Mouse (Mus musculus) limb, embryonic 14.5 days (tissue): ENCODE data around the gene Abcc2. TPM values are rescaled to one million over a fixed set of nuclear protein-coding genes. Genes with fewer than 3 reads are reported as not detected.

ENCODE experiments used
- ATAC-seq: fragments of 200-750 bp; cut with Nextera tagmentation; 2 replicates; pipeline ENCODE4 v1.8.0; 2017; ENCODE audit warnings: low read depth, moderate number of reproducible peaks, moderate TSS enrichment; ENCODE audit not compliant: low FRiP score
- DNase-seq: peaks from one replicate; pipeline ENCODE4 v3.0.0-alpha.2; 2015; ENCODE audit warnings: low spot score
- H3K27ac ChIP-seq: fragments of 300-500 bp; sonication (generic); replicated peaks from 2 replicates; pipeline ENCODE4 v1.5.1; 2014; ENCODE audit warnings: low read depth, mild to moderate bottlenecking, low read length, moderate library complexity, mixed read lengths
- H3K27me3 ChIP-seq: fragments of 300-500 bp; sonication (generic); 2 replicates; pipeline ENCODE4 v1.6.1; 2014; ENCODE audit warnings: low read length, mixed read lengths; ENCODE audit not compliant: control insufficient read depth, insufficient read depth
- H3K36me3 ChIP-seq: fragments of 300-500 bp; sonication (generic); 2 replicates; pipeline ENCODE4 v1.6.1; 2014; ENCODE audit warnings: mild to moderate bottlenecking, low read length, moderate library complexity, mixed read lengths; ENCODE audit not compliant: control insufficient read depth, insufficient read depth
- H3K4me1 ChIP-seq: fragments of 300-500 bp; sonication (generic); 2 replicates; pipeline ENCODE4 v1.6.1; 2014; ENCODE audit warnings: antibody characterized with exemption, low read length, mixed read lengths; ENCODE audit not compliant: control insufficient read depth, insufficient read depth
- H3K4me2 ChIP-seq: fragments of 300-500 bp; sonication (generic); replicated peaks from 2 replicates; pipeline ENCODE4 v1.6.1; 2014; ENCODE audit warnings: low read depth, mild to moderate bottlenecking, low read length, moderate library complexity; ENCODE audit not compliant: severe bottlenecking
- H3K4me3 ChIP-seq: fragments of 300-500 bp; sonication (generic); replicated peaks from 2 replicates; pipeline ENCODE4 v1.5.1; 2014; ENCODE audit warnings: low read length
- H3K9ac ChIP-seq: fragments of 300-500 bp; sonication (generic); 2 replicates; pipeline ENCODE4 v1.6.1; 2014; ENCODE audit warnings: mild to moderate bottlenecking, low read depth, low read length, moderate library complexity; ENCODE audit not compliant: severe bottlenecking
- H3K9me3 ChIP-seq: fragments of 300-500 bp; sonication (generic); 2 replicates; pipeline ENCODE4 v1.6.1; 2016; ENCODE audit warnings: low read length; ENCODE audit not compliant: control insufficient read depth
- POLR2A ChIP-seq: fragments of 200-500 bp; IDR thresholded peaks from 2 replicates; pipeline ENCODE4 v1.8.0; 2012; ENCODE audit warnings: inconsistent platforms, mild to moderate bottlenecking, moderate library complexity, borderline replicate concordance; ENCODE audit not compliant: insufficient read depth, insufficient read length; ENCODE audit errors: extremely low read depth
- WGBS: fragments of 180-500 bp; shearing (Covaris S2); extraction: QIAGEN DNeasy Blood & Tissue Kit; methylation state at CpG from one replicate; pipeline ENCODE4 v1.1.7; 2014; 5-methylcytosine and 5-hydroxymethylcytosine counted together
- polyA plus RNA-seq, 2 experiments: library from polyadenylated mRNA; depleted of rRNA in 1 of 2; stranded (reverse) in 1 of 2; unstranded in 1 of 2; fragments of >200 nt; fragmentation: Nextera tagmentation in 1 of 2; extraction: Ambion mirVana in 1 of 2; gene quantifications; 2 replicates each; pipeline versions ENCODE4 v1.2.1 to v1.2.3; 2012 to 2014

Gene Abcc2
- polyA plus RNA-seq, 2 experiments, result 0.11 to 0.32 TPM

DNA sequence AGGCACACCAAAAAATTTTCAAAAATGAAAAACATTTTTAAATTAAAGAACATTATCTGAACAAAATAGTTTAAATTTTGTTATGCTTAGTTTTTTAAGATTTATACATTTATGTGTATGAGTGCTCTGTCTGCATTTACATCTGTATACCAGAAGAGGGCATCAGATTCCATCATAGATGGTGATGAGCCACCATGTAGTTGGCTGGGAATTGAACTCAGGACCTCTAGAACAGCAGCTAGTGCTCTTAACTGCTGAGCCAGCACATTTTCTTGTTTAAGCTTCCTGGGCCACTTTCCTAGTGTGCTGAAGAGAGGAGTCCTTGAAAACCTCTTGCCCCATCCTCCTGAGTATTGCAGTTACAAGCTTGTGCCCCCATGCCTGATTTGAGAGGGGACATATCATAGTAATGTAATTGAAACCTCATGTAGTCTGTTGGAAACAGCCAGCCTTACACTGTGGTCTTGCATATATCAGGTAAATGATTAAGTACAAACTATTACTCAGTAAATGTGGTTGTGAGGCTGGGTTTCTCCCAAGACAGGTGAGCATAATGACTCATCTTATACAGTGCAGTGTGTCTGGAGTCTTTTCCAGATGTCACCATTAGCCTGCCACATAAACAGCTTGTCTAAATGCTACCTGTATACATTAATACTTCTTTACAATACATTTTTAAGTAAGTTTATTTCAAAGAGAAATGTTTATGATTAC is 20.3 kb upstream of the Abcc2 start:
- Histone ChIP-seq H3K27ac (no peak overlapping the region), H3K4me2 (no peak overlapping the region), H3K4me1 (no peaks in the 10 kb centered on the region), H3K36me3 (no peaks in the 10 kb centered on the region; the same call in 1 of the 2 replicates), H3K9ac (no peak overlapping the region), H3K27me3 (no peaks in the 10 kb centered on the region), H3K4me3 (no peak overlapping the region), H3K9me3 (no peaks in the 10 kb centered on the region)
- no peak for TF ChIP-seq POLR2A
- DNase-seq, result no peak
- no peak for ATAC-seq

DNA sequence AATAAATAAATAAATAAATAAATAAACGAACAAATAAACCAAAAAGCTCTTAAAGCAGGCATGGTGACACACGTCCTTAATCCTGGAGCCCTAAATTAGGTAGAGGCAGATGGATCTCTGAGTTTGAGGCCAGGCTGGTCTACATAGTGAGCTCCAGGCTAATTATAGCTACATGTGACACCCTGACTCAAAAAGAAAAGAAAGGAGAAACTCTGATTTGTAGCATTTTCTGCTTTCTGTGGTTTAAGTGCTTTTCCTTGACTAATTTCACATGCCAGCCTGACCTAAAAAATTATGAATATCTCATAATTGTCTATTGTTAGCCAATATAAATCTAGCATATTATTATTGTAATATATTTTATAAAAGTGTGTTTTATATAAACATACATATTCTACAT is 19.6 kb upstream of the Abcc2 start:
- Histone ChIP-seq H3K4me3 (no peak overlapping the region), H3K36me3 (no peaks in the 10 kb centered on the region; the same call in 1 of the 2 replicates), H3K4me1 (no peaks in the 10 kb centered on the region), H3K9ac (no peak overlapping the region), H3K4me2 (no peak overlapping the region), H3K27ac (no peak overlapping the region), H3K27me3 (no peaks in the 10 kb centered on the region), H3K9me3 (no peaks in the 10 kb centered on the region)
- ATAC-seq, result no peak
- DNase-seq, result no peak
- TF ChIP-seq POLR2A, result no peak
- WGBS, result 67% methylated on average over 2 of the region's 2 CpGs

GRCm38 (mm10) chr19:43766451-43766850 is 15.5 kb upstream of the Abcc2 start:
- no peak for DNase-seq
- H3K9ac ChIP-seq, result no peak overlapping the region
- H3K4me1 ChIP-seq, result no peaks in the 10 kb centered on the region
- no peak overlapping the region for H3K4me2 ChIP-seq
- no peak overlapping the region for H3K4me3 ChIP-seq
- H3K27ac ChIP-seq, result no peak overlapping the region
- no peak for TF ChIP-seq POLR2A
- H3K36me3 ChIP-seq, result peaks cover 4% of the 10 kb centered on the region
- H3K27me3 ChIP-seq, result no peaks in the 10 kb centered on the region
- WGBS, result 82% methylated on average over 5 of the region's 5 CpGs
- ATAC-seq, result no peak
- H3K9me3 ChIP-seq, result no peaks in the 10 kb centered on the region

DNA sequence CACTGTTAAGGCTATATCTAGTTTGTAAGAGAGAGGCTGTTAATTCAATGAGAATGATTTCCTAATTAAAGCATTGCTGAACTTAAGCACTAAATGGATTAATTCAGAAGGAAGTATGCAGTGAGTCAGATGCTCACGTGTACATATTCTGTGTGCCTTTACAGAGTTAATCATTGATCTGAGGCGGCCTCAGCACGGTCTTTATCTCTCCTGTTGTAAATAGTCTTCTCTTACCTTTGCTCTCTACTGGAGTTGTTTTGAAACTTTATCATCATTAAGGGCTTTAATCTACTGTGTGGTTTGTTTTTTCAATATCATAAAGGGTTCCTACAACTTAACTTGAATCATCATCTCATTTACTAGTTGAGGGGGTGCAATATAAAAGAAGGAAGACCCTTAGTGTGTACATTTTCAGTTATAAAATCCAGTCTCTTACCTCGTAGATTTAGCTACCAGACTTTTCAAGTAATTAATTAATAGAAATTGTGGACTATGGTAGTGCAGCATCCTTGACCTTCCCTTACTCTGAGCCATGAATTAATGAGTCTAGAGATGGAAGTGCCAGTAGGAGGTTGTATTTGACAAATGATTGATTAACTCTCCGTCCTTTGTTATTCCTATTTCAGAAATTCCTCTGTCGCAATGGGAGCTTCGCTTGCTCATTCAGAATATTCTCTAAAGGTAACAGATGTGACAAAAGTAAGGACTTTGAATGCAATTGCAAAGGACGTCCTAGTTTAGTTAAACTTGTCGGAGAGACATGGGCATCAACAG is 14.3 kb upstream of the Abcc2 start:
- WGBS, result 83% methylated on average over 9 of the region's 9 CpGs
- DNase-seq (no peak), ATAC-seq (no peak)
- H3K27me3 ChIP-seq, result no peaks in the 10 kb centered on the region
- H3K27ac ChIP-seq, result no peak overlapping the region
- no peaks in the 10 kb centered on the region for H3K9me3 ChIP-seq
- peaks cover 4% of the 10 kb centered on the region for H3K36me3 ChIP-seq
- H3K9ac ChIP-seq, result no peak overlapping the region
- no peaks in the 10 kb centered on the region for H3K4me1 ChIP-seq
- TF ChIP-seq POLR2A, result no peak
- H3K4me2 ChIP-seq, result no peak overlapping the region
- H3K4me3 ChIP-seq, result no peak overlapping the region

DNA sequence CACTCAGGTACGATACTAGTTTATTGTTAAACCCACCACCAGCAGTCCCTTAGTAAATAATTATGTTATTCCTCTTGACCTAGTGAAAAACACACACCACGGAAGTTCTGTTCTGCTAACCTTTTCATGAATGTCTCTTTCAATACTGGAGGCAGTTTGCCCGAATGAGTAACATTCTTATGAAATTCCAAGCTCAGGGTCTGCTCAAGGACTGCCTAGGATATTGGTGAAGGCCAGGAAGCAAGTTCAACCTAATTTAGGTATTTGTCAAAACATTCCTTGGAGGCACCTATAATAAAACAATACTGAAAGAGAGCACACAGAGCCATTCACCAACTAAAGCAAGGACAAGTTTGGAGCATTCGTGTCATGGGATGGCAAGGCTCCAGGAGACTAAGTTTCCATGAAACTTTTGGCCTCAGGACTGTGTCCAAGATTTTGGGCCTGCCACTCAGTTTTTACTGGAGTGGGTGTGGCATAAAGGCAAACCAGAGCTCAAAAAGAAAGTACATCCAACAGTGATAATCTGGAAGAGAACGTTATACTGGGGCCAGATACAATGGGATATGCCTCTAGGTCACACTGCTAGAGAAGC is 12.5 kb upstream of the Abcc2 start:
- Histone ChIP-seq H3K27me3 (no peaks in the 10 kb centered on the region), H3K9ac (no peak overlapping the region), H3K4me1 (no peaks in the 10 kb centered on the region), H3K9me3 (no peaks in the 10 kb centered on the region), H3K36me3 (peaks cover 4% of the 10 kb centered on the region), H3K27ac (no peak overlapping the region), H3K4me2 (no peak overlapping the region), H3K4me3 (no peak overlapping the region)
- DNase-seq (no peak), ATAC-seq (no peak)
- WGBS, result 77% methylated on average over 5 of the region's 5 CpGs
- TF ChIP-seq POLR2A, result no peak
